Mouse (Mus musculus) gastrocnemius, postnatal 36 days (tissue): ENCODE results near the gene Shisa9. TPM values are rescaled to one million over a fixed set of nuclear protein-coding genes. Genes with fewer than 3 reads are reported as not detected.
"Not testable (repeated sequence)": the region's sequence is repeated elsewhere in the genome, so short reads cannot be mapped to it uniquely, and the experiment has no call there.

ENCODE experiments used
- DNase-seq, 2 experiments: peaks; one replicate each; pipeline ENCODE4 v3.0.0; 2022
- intact Hi-C: fragments of 180-260 bp; cut with DNase I; formaldehyde crosslinking; loops from one replicate; pipeline ENCODE4 v1.15.1; 2025
- long read RNA-seq, 2 experiments: library from polyadenylated mRNA; stranded (forward); transcript quantifications; one replicate each; pipeline ENCODE4 v2.0.0; 2021
- total RNA-seq, 2 experiments: library from RNA; stranded (reverse); gene quantifications; 2 replicates each; pipeline ENCODE4 v1.2.3; 2021

The Shisa9 gene
- not detected for total RNA-seq
- long read RNA-seq, experiment 1 = 0 reads
- long read RNA-seq, experiment 2 = 0 reads

DNA sequence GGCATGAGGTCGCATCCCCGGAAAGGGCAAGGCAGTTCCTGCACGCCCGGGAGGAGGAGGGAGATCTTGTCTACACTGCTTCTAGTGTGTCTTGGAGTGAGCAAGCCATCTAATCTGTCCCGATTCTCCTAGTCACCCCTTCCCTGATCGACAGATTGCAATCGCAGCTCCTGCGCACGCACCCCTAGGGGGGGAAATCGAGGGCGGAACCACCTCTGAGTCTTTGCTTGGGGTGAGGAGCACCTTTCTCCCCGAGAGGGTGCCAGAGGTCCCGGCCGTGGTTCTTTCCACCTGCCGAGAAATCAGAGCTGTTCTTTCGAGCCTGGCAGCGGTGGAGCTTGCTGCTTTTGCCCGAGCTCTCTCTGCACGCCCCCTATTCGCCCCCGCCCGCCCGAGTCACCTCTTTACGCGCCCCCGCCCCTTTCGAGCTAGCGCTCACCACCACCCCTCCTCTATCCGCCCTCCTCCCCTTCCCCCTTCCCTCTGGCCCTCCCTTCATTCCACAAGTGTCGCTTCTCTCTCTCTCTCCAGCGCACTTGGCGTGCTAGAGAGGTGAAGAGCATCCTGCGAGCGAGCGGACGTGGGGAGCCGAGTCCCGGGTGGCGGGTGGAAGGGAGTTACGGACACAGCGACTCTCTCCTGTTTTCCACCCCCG is at the start of gene Shisa9:
TSS of gene Shisa9 (plus strand) at position 498 of the 655 bp plus-strand sequence.
- no peak for DNase-seq
- intact Hi-C loops = loop anchor here (5.0 kb wide), 1 partner anchor 219 kb away; no protein-coding TSS in a partner anchor

DNA sequence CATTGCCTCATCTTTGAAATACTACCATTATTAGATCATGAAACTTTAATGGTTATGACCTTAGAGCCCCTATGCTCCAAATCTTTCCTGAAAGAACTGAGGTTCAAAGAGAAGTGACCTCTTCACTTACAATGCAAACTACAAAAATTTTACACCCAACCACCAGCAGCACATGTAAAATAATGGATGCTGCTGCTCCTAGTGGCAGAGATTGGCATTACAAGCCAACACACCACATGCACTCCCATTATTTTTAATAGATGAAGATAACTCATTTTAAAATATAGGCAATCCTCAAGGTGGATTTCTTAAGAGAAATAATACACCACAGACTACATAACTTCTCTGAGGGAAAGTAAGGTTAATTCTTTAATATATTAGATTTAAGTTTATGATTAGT is 43.4 kb upstream of the Shisa9 start:
- intact Hi-C loops = no loop called here
- DNase-seq = no peak

DNA sequence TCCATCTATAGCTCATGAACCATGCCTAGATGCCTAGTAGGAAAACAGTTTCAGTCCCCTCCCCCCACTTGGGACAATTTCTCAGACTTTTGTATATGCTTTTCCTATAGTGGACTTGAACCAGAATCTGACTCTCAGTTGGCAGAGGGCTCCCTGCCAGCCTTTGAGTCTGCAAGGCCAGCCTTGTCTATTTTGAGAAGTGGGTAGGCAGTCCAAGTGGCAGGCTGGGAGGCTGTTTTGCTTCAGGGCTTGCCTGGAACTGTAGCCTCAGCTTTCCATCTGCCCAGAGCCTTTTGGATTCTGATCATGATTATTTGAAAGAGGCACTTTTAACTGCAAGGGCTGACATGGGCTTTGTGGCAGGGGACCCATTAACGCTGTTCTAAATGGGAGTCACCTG is 23.2 kb upstream of the Shisa9 start:
- intact Hi-C loops = no loop called here

GRCm38 (mm10) chr16:11966041-11966440 is 17.9 kb upstream of the Shisa9 start:
- no peak for DNase-seq
- intact Hi-C loops = no loop called here

More for the DNA sequence above, 23.2 kb upstream of the Shisa9 start:
- DNase-seq = no peak

- intact Hi-C loops, DNase-seq: not testable (repeated sequence)
Measured at GRCm38 (mm10) chr16:11966810-11967209, 17.1 kb upstream of the Shisa9 start.

DNA sequence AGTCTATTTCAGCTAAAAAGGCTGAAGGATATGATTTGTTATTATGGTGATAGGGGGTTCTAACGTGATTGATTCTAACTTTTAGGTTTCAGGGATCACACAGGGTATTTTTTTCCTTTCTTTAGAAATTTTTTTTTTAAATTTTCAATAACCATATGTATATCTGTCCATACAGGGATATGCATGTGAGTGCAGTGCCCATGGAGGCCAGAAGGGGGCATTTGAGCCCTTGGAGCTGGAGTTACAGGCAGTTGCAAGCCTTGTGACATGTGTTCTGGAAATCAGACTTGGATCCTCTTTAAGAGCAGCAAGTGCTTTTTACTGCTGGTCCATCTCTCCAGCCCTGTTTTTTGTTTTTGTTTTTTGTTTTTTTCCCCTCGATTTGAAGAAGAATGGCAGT is 16.3 kb upstream of the Shisa9 start:
- intact Hi-C loops = no loop called here
- DNase-seq = no peak

DNA sequence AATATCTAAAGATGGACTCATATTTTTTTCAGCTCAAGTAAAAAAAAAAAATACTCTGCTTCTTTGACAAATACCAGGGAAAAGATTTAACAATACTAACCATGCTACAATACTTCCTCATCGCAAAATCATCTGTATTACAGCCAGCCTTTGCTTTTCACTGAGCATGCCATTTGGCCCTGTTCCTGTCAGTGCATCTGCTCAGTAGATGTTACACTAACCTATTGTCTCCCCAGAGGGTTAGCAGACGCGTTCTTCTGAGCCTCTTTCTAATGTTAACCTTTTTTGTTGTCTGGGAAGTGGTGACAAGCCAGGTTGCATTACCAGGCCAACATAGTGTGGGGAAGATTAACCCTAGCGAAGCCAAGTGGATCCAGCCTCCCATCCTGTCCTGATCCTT is 10.2 kb upstream of the Shisa9 start:
- intact Hi-C loops = no loop called here

DNA sequence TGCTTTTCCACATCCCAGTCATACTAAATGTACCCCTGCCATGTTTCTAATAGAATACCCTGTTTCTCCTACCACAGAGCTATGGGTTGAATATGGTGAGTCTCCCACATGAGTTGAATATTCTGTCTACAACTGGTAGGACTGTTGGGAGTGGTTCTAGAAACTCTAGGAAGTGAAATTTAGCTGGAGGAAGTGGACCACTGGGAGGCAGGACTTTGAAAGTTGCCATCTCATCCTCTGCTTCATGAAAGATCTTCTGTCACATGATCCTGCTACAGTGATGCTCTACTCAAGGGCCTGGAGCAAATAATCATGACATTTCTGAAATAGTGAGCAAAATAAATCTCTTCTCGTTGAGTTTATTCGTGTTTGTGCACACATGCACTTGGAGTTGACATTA is 7.2 kb upstream of the Shisa9 start:
- intact Hi-C loops = no loop called here

More for the DNA sequence above, 10.2 kb upstream of the Shisa9 start:
- DNase-seq = no peak

DNA sequence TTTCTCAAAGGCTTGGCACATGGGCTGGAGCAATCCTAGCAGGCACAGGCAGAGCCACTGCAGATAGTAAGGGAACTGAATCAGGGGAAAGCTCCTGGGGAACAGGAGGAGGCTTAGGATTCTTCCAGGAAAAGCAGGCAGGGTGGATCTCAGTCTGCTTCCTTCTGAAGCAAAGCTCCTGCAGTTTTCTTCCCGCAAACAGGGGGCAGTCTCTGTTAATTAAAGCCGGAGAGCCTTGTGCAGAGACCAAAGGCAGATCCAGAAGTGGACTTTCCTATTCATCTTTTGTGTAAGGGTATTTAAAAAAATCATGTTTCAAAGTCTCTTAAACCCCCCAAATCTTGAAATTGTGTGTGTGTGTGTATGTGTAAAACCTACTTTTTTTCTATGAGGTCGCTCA is 3.1 kb upstream of the Shisa9 start:
- no peak for DNase-seq
- intact Hi-C loops = loop anchor here (5.0 kb wide), 1 partner anchor 222 kb away; no protein-coding TSS in a partner anchor

More for the DNA sequence above, 7.2 kb upstream of the Shisa9 start:
- DNase-seq = no peak

- intact Hi-C loops = loop anchor here (5.0 kb wide), 1 partner anchor 219 kb away; no protein-coding TSS in a partner anchor
Measured at GRCm38 (mm10) chr16:11983106-11983615, 752 bp upstream of the Shisa9 start.

GRCm38 (mm10) chr16:11984271-11984791 is 418 bp downstream of the Shisa9 start:
- intact Hi-C loops = loop anchor here (5.0 kb wide), 1 partner anchor 218 kb away; no protein-coding TSS in a partner anchor
- no peak for DNase-seq

More at GRCm38 (mm10) chr16:11983106-11983615, 752 bp upstream of the Shisa9 start:
- DNase-seq = no peak

DNA sequence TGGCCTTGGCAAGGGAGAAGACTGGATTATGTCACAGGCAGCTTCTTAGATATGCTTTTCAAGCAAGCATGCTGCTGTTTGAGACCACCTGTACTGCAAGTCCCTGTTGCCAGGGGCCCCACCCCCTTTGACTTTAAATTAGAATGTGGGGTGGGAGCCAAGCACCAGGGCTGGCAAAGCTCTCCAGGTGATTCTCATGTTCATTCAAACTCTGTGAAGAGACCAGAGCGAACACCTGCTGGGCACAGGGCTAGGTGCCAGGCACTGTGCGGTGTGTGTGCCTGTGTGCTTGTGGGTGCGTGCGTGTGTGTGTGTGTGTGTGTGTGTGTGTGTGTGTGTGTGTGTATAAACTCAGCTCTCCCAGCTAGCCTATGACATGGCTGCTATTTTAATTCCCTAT is 3.1 kb downstream of the Shisa9 start:
- DNase-seq = no peak
- intact Hi-C loops = no loop called here

DNA sequence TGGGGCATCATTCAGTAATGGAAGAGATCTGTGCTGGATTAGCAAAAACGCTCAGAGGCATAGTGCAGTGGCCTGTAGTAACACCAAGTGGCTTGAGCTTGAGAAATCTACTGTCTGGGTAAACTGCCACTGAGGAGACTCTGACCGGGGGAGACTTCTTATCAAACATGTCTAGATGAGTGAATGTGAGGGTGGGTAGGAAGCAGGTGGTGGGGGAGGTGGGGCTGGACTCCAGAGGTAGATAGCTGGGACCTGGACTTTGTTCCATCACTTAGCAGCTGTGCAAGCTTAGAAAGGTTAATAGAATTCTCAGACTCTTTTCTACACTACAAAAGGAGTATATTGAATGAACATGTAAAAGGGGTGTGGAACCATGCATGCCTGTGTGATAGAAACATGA is 21.3 kb downstream of the Shisa9 start:
- intact Hi-C loops = no loop called here
- no peak for DNase-seq

- intact Hi-C loops = no loop called here
- no peak for DNase-seq
Measured at GRCm38 (mm10) chr16:12010136-12010535, 26.2 kb downstream of the Shisa9 start.

GRCm38 (mm10) chr16:12012747-12013146 is 28.8 kb downstream of the Shisa9 start:
- intact Hi-C loops = no loop called here
- no peak for DNase-seq

DNA sequence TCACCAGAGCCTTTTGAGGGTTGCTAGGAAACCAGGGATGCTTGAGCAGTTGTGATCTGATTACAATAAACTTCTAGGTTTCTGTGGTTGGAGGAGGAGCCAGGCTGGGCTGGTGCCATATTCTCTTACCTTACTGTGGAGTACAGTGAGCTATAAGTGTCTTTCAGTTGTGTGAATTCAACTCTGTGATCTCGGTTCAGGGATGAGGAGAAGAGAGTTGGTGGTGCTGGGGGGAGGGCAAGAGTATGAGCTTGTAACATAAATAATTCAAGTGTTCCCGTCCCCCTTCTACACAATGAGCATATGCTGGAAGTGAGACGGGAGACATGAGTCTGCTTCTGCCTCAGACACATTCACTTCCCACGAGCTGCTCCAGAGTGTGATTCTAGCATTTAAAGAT is 30.6 kb downstream of the Shisa9 start:
- intact Hi-C loops = no loop called here
- no peak for DNase-seq

DNA sequence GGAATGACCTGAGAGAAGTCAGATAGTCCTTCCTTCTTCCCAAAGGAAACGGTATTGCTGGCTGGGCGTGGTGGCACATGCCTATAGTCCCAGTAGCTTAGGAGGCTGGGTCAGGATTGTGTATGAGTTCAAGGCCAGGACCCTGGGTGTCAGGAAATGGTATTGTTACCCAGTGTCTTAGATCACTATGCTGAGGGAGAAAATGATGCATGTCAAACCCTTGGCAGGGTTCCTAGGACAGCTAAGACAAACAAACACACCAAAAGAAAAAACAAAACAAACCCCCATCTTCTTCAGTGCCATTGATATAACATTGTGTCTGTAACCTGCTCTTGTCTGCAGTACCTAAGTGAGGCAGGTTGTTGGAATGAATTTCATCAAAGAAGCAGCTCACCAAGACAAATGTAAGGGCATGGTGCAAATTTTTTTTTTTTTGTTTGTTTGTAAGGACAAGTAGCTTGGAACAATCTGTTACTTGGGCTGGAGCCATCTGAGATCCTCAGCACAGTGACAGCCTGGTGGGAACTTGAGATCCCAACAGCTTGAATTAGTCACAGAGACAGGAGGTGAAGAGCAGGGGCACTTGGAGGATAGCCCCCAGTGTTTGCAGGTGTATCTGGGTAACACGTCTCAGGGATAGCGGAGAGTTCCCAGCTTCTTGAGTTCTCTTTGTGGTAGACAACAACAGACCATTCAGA is 34.2 kb downstream of the Shisa9 start:
- intact Hi-C loops = no loop called here
- DNase-seq = no peak

DNA sequence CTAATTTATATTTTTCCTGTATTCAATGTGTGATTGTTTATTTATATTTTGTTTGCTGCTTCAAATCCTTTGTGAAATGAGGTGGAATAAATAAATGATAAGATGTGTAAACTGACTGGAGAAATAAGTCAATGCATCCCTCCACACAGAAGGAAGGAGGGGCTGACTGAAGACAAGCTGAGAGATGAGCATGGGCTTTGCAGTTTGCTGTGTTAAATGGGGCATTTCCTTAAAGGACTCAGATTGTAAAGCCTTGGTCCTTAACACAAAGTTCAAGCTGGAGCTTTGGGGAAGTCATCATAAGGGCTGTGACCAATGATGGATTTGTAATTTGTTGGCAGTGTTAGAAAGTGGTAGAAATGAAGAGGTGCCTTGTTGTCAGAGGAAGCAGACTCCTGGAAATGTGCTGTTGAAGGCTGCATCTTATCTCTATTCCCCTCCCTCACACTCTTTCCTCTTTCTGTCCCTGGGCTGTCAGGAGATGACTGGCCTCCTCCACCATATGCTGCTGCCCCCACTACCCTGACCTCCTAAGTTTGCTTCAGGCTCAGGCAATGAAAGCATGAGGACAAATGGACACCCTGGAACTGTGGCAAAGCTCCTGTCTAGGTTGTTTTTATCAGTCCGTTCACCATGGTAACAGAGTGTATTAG is 36.3 kb downstream of the Shisa9 start:
- no peak for DNase-seq
- intact Hi-C loops = no loop called here

DNA sequence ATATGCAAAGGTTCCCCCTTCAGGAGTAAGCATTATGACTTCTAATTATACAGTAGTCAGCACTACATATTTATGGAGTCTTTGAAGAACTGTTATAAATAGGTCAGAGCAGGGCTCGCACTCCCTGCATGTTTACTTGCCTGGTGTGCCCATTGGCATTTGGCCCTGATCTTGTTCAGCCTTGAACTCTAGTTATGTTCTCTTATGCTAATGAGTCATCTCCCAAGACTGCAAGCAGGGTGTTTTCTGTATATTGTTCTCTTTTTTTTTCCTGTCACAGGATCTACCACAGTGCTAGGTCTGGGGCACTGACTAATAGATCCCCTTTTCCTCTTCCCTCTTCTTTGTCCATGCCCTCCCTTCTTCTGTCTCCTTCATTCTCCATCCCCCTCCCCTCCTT is 48.5 kb downstream of the Shisa9 start:
- intact Hi-C loops = no loop called here

GRCm38 (mm10) chr16:12034868-12035267 is 51.0 kb downstream of the Shisa9 start:
- intact Hi-C loops = no loop called here
- no peak for DNase-seq

More for the DNA sequence above, 48.5 kb downstream of the Shisa9 start:
- no peak for DNase-seq

DNA sequence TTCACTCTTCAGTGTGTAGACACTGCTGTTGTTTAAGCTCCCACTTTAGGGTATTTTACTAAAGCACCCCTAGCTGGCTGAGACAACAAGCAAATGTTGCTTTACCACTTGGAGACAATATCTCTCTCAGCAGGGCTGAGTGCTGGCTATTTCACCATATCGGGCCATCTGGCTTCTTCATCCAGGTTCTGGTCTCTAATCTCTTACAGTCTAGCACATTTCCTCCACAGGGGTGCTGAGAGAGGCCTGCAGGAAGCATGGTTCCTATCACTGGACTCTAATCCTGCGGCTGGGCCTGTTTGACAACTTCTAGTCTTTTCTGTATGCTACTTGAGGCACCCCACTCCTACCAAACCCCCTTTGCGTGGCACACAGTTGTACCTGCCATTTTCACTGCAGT is 51.7 kb downstream of the Shisa9 start:
- intact Hi-C loops = no loop called here

More for the DNA sequence above, 51.7 kb downstream of the Shisa9 start:
- DNase-seq = no peak
